Mouse (Mus musculus): ENCODE results near the gene Armh3.

Gene Armh3

GRCm38 (mm10) chr19:45984379-45984778, 13.9 kb downstream of the Armh3 start:
- DNase-seq, result no peak

DNA sequence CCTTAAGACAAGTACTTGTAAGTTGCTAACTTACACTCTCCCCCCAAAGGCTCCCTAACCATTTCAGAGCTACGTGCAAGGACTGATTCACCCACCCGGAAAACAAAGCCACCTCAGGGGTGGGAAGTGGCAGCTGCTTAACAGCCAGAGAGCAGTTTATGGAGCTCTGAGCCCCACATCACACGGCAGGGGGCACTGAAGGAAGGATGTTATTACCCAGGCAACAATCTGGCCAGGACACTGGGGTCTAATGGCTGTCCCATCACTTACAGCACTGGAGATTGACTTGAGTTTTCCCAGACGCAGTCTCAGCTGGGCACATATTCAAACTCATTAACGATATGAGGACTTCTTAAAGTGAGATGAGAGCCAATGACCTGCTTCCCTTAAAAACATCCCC, 37.5 kb downstream of the Armh3 start:
- no peak for DNase-seq

GRCm38 (mm10) chr19:45956736-45957135, 41.6 kb downstream of the Armh3 start:
- DNase-seq, result no peak

- no peak for DNase-seq
These were observed 45.0 kb downstream of the Armh3 start for GRCm38 (mm10) chr19:45953286-45953685.

DNA sequence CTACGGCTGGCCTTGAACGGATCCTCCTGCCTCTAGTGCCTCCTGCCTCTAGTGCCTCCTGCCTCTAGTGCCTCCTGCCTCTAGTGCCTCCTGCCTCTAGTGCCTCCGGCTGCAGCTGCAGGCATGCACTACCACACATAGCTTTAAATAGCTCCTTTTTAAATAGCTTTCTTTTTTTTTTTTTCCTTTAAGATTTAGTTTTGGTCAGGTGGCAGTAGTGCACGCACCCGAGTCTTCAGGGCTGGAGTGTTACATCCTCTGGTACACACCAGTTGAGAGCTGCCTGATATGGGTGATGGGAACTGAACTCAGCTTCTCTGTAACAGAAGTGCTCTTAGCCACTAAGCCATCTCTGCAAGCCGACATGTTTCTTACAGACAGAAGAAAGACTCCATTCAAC, 49.1 kb downstream of the Armh3 start:
- DNase-seq, result no peak

DNA sequence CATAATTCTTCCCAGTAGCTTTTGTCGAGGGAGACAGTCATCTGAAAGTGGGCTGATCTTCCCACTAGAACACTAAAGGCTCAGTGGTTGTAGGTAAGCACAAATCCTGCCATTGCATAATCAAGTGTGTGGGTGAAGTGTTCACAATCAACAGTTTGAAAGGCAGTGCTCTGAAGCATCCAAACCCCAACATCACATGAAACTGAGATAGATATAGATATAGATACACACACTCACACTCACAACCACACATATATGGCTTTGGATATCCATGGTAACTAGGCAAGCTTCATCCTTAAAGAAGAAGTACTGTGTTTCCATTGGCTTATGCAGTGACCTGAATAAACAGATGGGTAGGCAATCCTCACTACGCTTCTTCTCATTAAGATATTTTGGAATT, 50.5 kb downstream of the Armh3 start:
- no peak for DNase-seq

DNA sequence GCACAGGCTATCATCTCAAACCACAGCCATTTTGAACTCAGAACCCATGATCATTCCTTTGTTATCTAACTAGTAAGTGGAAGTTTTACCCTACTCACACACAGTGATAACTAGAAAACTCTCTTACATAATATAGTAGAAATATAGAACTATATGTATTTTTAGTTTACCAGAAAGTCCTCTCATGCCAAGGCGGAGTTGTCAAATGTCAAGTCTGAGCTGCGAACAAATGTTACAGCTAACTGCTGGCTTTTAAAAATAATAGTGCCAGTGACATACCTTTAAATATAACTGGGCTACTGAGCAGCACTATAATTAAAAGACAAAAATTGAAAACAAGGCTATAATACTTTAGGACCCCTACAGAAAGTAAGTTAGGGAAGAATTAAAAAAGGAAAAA, 51.0 kb downstream of the Armh3 start:
- no peak for DNase-seq

DNA sequence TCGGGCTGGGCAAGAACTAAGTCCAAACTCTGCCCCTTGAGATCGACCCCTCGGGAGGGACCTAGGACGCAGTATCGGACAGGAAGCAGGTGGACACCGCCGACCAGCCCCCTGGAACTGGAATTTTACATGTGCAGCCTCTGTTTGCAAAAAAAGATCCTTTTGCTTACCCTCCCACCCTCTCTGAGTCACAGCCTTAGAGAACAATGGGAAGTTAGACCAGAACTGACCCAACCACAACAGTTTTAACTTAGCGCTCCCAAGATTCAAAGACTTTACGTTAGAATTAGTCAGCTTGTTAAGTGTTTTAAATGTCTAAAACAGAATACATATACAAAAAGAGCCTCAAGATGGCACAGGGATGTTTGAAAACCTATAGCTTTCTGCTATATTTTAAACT, 51.7 kb downstream of the Armh3 start:
- DNase-seq, result no peak

DNA sequence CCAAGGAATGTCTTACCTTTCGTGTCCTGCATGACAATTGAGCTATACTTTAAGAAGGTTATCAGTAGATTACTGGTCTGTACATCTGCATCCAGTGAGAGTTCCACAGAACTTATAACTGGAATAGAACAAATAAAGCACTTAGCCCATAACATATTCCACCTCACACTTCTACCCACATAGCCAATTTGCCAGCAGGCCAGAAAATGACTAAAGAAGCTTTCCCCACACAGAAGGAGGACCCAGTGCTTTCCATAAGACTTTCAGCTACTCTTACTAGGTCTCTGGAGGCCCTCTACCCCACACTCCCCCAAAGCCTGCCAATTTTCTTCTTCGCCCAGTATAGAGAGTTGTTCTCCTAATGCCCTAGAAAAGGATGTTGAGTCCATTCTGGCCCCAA, 52.3 kb downstream of the Armh3 start:
- DNase-seq, result no peak

- no peak for DNase-seq
These were observed 54.5 kb downstream of the Armh3 start for GRCm38 (mm10) chr19:45943758-45944157.

- DNase-seq, result no peak
These were observed 60.2 kb downstream of the Armh3 start for GRCm38 (mm10) chr19:45938064-45938463.

- DNase-seq, result no peak
These were observed 60.8 kb downstream of the Armh3 start for GRCm38 (mm10) chr19:45937530-45937929.

DNA sequence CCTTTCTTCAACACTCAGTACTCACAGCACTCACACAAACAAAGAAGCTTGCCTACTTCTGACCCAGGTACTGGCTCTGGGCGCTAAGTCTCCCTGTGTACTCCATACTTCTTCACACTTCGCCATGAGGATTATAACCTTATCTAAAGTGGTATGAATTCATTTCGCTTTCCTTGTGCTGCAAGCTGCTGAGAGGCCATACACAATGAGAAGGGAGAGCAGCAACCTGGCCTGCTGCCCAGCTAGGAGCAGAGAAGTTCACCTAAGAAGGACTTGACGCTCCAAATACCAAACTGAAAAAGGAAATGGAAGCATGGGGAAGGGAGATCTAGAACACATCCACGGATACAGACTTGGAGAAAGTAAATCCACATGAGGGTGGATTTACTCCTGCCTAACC, 71.1 kb downstream of the Armh3 start:
- no peak for DNase-seq

DNA sequence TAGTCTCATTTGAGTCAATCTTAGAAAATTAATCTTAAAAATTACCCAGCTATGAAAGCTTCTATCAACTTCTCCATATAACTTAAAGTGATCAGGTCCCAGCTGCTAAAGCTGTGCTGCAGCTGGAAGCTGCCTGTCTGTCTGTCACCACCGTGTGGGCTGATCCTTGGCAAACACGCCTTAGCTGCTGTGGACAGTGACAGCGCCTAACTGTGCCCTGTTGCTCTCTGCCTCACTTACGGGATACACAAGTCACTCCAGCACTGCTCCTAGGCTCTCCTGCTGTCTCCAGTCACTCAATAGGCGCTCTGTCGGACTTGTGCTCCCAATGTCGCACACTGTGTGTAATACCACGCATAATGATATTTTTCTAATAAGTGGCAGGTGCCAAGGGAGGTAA, 71.9 kb downstream of the Armh3 start:
- DNase-seq, result no peak

- DNase-seq, result no peak
These were observed 77.8 kb downstream of the Armh3 start for GRCm38 (mm10) chr19:45920299-45921090.

- no peak for DNase-seq
These were observed 79.9 kb downstream of the Armh3 start for GRCm38 (mm10) chr19:45918406-45918805.

DNA sequence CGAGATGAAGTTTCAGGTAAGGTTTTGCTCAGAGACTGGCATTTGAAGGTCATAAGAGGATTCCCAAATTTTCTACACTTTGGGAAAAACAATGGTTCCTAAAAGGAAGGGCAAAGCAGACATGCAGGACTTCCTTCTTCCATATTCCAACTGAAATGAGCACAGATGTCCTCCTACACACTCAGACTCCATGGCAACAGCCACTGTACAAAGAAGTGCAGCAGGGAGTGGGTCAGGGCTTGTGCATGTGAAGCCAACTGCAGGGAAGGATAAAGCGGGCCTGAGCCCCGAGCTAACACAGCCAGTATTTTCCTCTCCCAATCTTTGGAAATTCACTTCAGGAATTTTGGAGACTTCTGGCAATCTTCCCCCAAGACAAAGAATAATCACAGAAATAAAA, 80.4 kb downstream of the Armh3 start:
- DNase-seq, result peak; percentile 22

GRCm38 (mm10) chr19:45916461-45916860, 81.8 kb downstream of the Armh3 start:
- no peak for DNase-seq

DNA sequence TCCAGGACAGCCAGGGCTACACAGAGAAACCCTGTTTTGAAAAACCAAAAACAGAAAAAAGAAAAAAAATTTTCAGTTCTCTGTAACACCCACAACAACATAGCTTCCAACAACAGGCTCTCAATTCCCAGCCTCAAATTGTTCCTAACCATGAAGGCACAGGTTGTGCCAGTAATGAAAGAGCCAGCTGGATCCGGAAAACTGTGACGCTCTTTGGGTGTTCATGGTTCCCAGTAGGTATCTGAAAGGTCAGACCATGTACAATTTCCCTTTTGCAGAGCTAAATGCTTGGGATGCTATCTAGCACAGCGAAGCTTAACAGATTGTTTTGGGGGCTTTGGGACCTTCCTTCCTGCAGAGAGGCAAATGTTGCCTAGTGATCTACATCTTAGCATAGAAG, 82.3 kb downstream of the Armh3 start:
- no peak for DNase-seq

- no peak for DNase-seq
These were observed 85.3 kb downstream of the Armh3 start for GRCm38 (mm10) chr19:45913036-45913435.

DNA sequence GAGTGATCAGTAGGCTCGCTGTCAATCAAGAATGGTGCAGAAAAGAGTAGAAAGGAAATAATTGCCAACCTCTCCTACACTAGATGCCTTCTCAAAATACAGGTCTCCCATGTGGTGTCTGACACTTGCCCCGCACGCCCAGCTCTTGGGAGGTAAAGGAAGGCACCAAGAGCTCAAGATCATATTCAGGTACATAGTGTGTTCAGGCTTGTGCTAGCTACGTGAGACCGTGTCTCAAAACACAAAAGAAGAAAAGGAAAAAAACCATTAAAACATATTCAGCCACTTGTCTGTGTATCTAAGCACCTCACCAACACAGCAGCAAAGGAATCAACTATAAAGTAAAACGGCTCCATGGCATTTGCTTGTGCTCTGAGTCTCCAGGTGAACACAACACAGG, 85.9 kb downstream of the Armh3 start:
- no peak for DNase-seq

- no peak for DNase-seq
These were observed 86.9 kb downstream of the Armh3 start for GRCm38 (mm10) chr19:45911236-45912025.

GRCm38 (mm10) chr19:45908246-45908645, 90.0 kb downstream of the Armh3 start:
- no peak for DNase-seq

DNA sequence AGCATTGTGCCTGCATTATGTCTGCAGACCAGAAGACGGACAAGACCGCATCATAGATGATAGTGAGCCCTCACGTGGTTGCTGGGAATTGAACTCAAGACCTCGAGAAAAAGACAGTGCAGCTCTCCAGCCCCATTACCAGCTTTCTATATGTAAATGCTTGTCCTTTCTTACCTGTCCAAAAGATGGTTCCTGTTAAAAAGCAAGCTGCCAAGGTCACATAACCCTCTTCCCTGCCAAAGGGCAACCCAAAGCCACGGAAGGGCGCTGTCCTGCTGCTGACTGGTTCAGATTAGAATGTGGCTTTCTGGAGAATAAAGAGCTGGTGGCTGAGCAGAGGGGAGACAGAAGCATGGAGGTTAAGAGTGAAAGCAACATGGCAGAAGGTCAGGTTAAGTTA, 90.9 kb downstream of the Armh3 start:
- no peak for DNase-seq
